Mouse (Mus musculus) stomach, postnatal 0 days (tissue): ENCODE data around the gene Tbc1d8b. TPM values are rescaled to one million over a fixed set of nuclear protein-coding genes. Genes with fewer than 3 reads are reported as not detected.

ENCODE experiments used
- ATAC-seq: fragments of 200-750 bp; cut with Nextera tagmentation; 2 replicates; pipeline ENCODE4 v1.8.0; 2017; ENCODE audit not compliant: low FRiP score, low TSS enrichment
- DNase-seq: peaks from one replicate; pipeline ENCODE4 v3.0.0-alpha.2; 2016; ENCODE audit warnings: low spot score
- H3K27ac ChIP-seq: fragments of 300-500 bp; sonication (generic); replicated peaks from 2 replicates; pipeline ENCODE4 v1.5.1; 2014; ENCODE audit warnings: mild to moderate bottlenecking, control low read depth
- H3K27me3 ChIP-seq: fragments of 300-500 bp; sonication (generic); 2 replicates; pipeline ENCODE4 v1.6.1; 2014; ENCODE audit warnings: low read length; ENCODE audit not compliant: control insufficient read depth, insufficient read depth
- H3K36me3 ChIP-seq: fragments of 300-500 bp; sonication (generic); 2 replicates; pipeline ENCODE4 v1.6.1; 2014; ENCODE audit warnings: low read length, mixed read lengths; ENCODE audit not compliant: control insufficient read depth, insufficient read depth
- H3K4me1 ChIP-seq: fragments of 300-500 bp; sonication (generic); replicated peaks from 2 replicates; pipeline ENCODE4 v1.6.1; 2014; ENCODE audit warnings: antibody characterized with exemption; ENCODE audit not compliant: control insufficient read depth, insufficient read depth
- H3K4me2 ChIP-seq: fragments of 300-500 bp; sonication (generic); replicated peaks from 2 replicates; pipeline ENCODE4 v1.6.1; 2014; ENCODE audit warnings: low read depth, mild to moderate bottlenecking, control low read depth, moderate library complexity
- H3K4me3 ChIP-seq: fragments of 300-500 bp; sonication (generic); 2 replicates; pipeline ENCODE4 v1.5.1; 2014; ENCODE audit warnings: low read depth, low read length, control low read depth
- H3K9ac ChIP-seq: fragments of 300-500 bp; sonication (generic); 2 replicates; pipeline ENCODE4 v1.6.1; 2014; ENCODE audit warnings: mild to moderate bottlenecking, low read length, control low read depth, mixed read lengths
- H3K9me3 ChIP-seq: fragments of 300-500 bp; sonication (generic); 2 replicates; pipeline ENCODE4 v1.6.1; 2016; ENCODE audit warnings: low read length; ENCODE audit not compliant: control insufficient read depth
- CTCF ChIP-seq: IDR thresholded peaks from 2 replicates; pipeline ENCODE4 v1.5.1; 2016; ENCODE audit warnings: antibody characterized with exemption, low read depth, mild to moderate bottlenecking, moderate library complexity
- EP300 ChIP-seq: optimal IDR thresholded peaks from 2 replicates; pipeline ENCODE3; 2016; ENCODE audit warnings: antibody characterized with exemption
- WGBS: fragments of 180-500 bp; shearing (Covaris S2); extraction: QIAGEN DNeasy Blood & Tissue Kit; methylation state at CpG from one replicate; pipeline ENCODE4 v1.1.7; 2014; 5-methylcytosine and 5-hydroxymethylcytosine counted together
- polyA plus RNA-seq: library from polyadenylated mRNA; unstranded; fragments of >200 nt; fragmentation: Nextera tagmentation; extraction: Ambion mirVana; gene quantifications from 2 replicates; pipeline ENCODE4 v1.2.1, GENCODE M21; 2015

Tbc1d8b gene
- polyA plus RNA-seq, 1 experiment from 2014 or later: 1.8 TPM

GRCm38 (mm10) chrX:139799953-139800352, 115.2 kb downstream of the Tbc1d8b start:
- no peak for TF ChIP-seq EP300
- TF ChIP-seq CTCF: no peak
- no peak overlapping the region for H3K9ac ChIP-seq
- H3K9me3 ChIP-seq: no peaks in the 10 kb centered on the region
- no peaks in the 10 kb centered on the region for H3K27me3 ChIP-seq
- no peak overlapping the region for H3K4me3 ChIP-seq
- DNase-seq (no peak), ATAC-seq (no peak)
- H3K4me2 ChIP-seq: no peak overlapping the region
- WGBS: 52% methylated on average over 3 of the region's 3 CpGs
- no peaks in the 10 kb centered on the region for H3K36me3 ChIP-seq
- no peak overlapping the region for H3K27ac ChIP-seq
- no peaks in the 10 kb centered on the region for H3K4me1 ChIP-seq

GRCm38 (mm10) chrX:139800406-139800878, 115.6 kb downstream of the Tbc1d8b start, which contains the start of gene Cldn2:
Gene Cldn2 (plus strand): TSS chrX:139800828.
- Histone ChIP-seq H3K27ac (no peak within 1 kb of the TSS), H3K4me3 (no peak within 1 kb of the TSS), H3K27me3 (no peaks in the 10 kb centered on the region), H3K9me3 (no peaks in the 10 kb centered on the region), H3K36me3 (no peaks in the 10 kb centered on the region), H3K9ac (no peak within 1 kb of the TSS), H3K4me2 (no peak within 1 kb of the TSS), H3K4me1 (no peaks in the 10 kb centered on the region)
- ATAC-seq (no peak), DNase-seq (no peak)
- TF ChIP-seq EP300 (no peak), CTCF (no peak)
- WGBS: 55% methylated on average over 8 of the region's 8 CpGs

Other genes starting within 250 kb of the Tbc1d8b start
- 0.99 and 1.0 TPM in 2 replicates for gene D330045A20Rik, start 204.6 kb upstream of the Tbc1d8b start, polyA plus RNA-seq
- 104 and 114 TPM in 2 replicates for gene Rnf128, start 121.7 kb upstream of the Tbc1d8b start, polyA plus RNA-seq
- 0.25 and 0.38 TPM in 2 replicates for gene Gm15013, start 29.5 kb downstream of the Tbc1d8b start, polyA plus RNA-seq
- gene Ripply1, start 97.4 kb downstream of the Tbc1d8b start, polyA plus RNA-seq: not detected in 2 replicates
- gene Cldn2, start 115.8 kb downstream of the Tbc1d8b start, polyA plus RNA-seq: 0.16 and 0.18 TPM in 2 replicates
- gene Morc4, start 186.7 kb downstream of the Tbc1d8b start, polyA plus RNA-seq: 5.1 and 5.5 TPM in 2 replicates